Mouse (Mus musculus): ENCODE measurements around the gene Tmem235.

- TF ChIP-seq CTCF (IDR thresholded peaks at IDR 0.05; ENCODE audit: low read depth, low read length) (no peak), EP300 (IDR thresholded peaks at IDR 0.05; ENCODE audit: insufficient read depth, low read depth, low read length) (no peak), POLR2A (IDR thresholded peaks at IDR 0.05; ENCODE audit: insufficient read depth, low read length) (no peak)
Observed at GRCm38 (mm10) chr11:117847593-117848215, 12.8 kb upstream of the Tmem235 start.

All from ES-Bruce4 (cell line).